Mouse (Mus musculus) hindbrain, embryonic 10.5 days (tissue): ENCODE measurements at regions not wholly inside any gene's neighbourhood (a gene's known extent, or its start where the extent isn't known, plus 50 kb on each side); places are given as distances from the start of the nearest gene placed in this dataset.
A peak's percentile ranks its signal among the peaks of the same experiment; 100 is the strongest.

ENCODE experiments used
- DNase-seq: peaks from one replicate; pipeline ENCODE4 v3.0.0-alpha.2; 2017; ENCODE audit warnings: low spot score
- H3K27ac ChIP-seq: fragments of 300-500 bp; sonication (generic); 2 replicates; pipeline ENCODE4 v1.5.1; 2016; ENCODE audit warnings: mild to moderate bottlenecking, moderate library complexity
- H3K27me3 ChIP-seq: fragments of 300-500 bp; sonication (generic); 2 replicates; pipeline ENCODE4 v1.6.1; 2016; ENCODE audit warnings: mild to moderate bottlenecking; ENCODE audit not compliant: poor library complexity, insufficient read depth, severe bottlenecking
- H3K36me3 ChIP-seq: fragments of 300-500 bp; sonication (generic); 2 replicates; pipeline ENCODE4 v1.6.1; 2016; ENCODE audit warnings: mild to moderate bottlenecking, moderate library complexity
- H3K4me1 ChIP-seq: fragments of 300-500 bp; sonication (generic); replicated peaks from 2 replicates; pipeline ENCODE4 v1.6.1; 2016; ENCODE audit warnings: mild to moderate bottlenecking
- H3K4me3 ChIP-seq: fragments of 300-500 bp; sonication (generic); 2 replicates; pipeline ENCODE4 v1.5.1; 2016; ENCODE audit warnings: mild to moderate bottlenecking, moderate library complexity
- H3K9me3 ChIP-seq: fragments of 300-500 bp; sonication (generic); 2 replicates; pipeline ENCODE4 v1.6.1; 2016; ENCODE audit warnings: mild to moderate bottlenecking, moderate library complexity
- WGBS: fragments of 180-500 bp; shearing (Covaris S2); methylation state at CpG from one replicate; pipeline ENCODE4 v1.1.7; 2016; 5-methylcytosine and 5-hydroxymethylcytosine counted together

DNA sequence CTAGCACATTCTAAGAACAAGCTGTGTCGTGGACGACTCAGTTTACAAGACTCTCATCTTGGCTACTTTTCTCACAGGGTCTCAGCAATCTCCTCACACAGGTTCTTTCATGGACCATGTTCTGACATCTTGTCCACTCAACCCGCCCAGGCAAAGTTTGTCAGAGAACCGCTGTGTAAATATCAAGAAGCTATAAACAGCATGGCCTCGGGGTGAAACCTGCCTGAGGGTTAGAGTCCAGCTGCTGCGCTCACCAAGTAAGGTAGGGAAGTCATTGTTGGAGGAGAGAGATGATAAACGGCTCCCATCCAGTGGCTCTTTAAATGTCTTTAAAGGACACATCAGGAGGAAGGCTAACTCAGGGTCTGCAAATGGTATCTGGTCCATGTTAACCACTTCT is 151.3 kb upstream of the Mylip start:
- WGBS = 86% methylated on average over 7 of the region's 7 CpGs
- H3K27ac ChIP-seq = no peak overlapping the region
- no peaks in the 10 kb centered on the region for H3K9me3 ChIP-seq
- H3K4me3 ChIP-seq = no peak overlapping the region
- H3K27me3 ChIP-seq = no peaks in the 10 kb centered on the region; the same call in 1 of the 2 replicates
- H3K4me1 ChIP-seq = peaks cover 9% of the 10 kb centered on the region; the same call in 1 of the 2 replicates
- no peak for DNase-seq
- H3K36me3 ChIP-seq = no peaks in the 10 kb centered on the region

DNA sequence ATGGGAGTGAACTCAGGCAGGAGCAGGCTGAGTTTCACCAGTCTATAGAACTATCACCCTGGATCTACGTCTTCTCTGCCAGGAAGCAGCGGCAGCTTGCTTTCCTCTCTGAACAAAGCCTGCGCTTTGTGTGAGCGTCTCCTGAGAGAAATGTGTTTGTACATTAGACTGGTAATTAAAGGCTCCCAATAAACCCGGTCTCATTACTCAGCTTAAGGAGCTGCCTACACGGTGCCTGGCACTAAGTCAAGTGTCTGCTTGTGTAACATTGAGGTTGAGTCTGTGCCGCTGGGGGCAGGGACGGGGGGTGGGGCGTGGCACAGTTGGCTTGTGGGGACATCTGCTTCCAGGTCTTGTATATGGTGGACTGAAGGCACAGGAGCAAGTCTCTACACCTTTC is 150.4 kb upstream of the Mylip start:
- H3K36me3 ChIP-seq = no peaks in the 10 kb centered on the region

DNA sequence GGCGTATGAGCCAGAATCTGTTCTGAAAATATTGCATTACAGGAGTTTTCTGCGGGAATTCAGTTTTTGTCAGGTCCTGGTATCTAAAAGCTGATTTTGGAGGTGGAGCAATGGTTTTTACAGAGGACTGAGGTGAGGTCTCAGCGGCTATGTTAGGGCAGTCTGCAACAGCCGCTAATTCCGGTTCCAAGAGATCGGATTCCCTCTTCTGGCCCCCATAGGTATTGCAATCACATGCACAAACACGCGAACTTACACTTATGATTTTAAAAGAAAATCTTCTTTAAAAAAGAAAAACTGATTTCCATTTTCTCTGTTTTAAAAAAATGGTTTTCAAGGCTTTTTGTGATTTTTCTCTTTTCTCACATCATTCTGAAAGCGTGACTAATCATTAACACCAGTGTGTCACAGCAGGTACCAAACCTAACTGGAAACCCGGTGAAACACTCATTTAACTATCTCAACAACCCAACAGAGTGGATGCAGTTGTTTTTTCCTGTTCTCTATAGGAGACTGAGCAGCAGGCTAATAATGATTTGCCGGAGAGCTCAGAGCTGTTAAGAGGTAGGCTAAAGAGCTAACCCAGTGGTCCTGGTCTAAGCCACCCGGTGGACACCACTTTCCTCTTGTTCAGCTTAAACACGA is 149.4 kb upstream of the Mylip start:
- Histone ChIP-seq H3K9me3 (no peaks in the 10 kb centered on the region), H3K36me3 (no peaks in the 10 kb centered on the region), H3K4me3 (no peak overlapping the region), H3K4me1 (peaks cover 9% of the 10 kb centered on the region; the same call in 1 of the 2 replicates), H3K27me3 (no peaks in the 10 kb centered on the region), H3K27ac (no peak overlapping the region)
- DNase-seq = no peak
- WGBS = 78% methylated on average over 13 of the region's 13 CpGs

More for the DNA sequence above, 150.4 kb upstream of the Mylip start:
- no peak for DNase-seq
- no peaks in the 10 kb centered on the region for H3K9me3 ChIP-seq
- WGBS = 91% methylated on average over 9 of the region's 9 CpGs
- no peaks in the 10 kb centered on the region for H3K27me3 ChIP-seq
- H3K4me3 ChIP-seq = no peak overlapping the region
- H3K27ac ChIP-seq = no peak overlapping the region
- H3K4me1 ChIP-seq = peaks cover 9% of the 10 kb centered on the region; the same call in 1 of the 2 replicates

DNA sequence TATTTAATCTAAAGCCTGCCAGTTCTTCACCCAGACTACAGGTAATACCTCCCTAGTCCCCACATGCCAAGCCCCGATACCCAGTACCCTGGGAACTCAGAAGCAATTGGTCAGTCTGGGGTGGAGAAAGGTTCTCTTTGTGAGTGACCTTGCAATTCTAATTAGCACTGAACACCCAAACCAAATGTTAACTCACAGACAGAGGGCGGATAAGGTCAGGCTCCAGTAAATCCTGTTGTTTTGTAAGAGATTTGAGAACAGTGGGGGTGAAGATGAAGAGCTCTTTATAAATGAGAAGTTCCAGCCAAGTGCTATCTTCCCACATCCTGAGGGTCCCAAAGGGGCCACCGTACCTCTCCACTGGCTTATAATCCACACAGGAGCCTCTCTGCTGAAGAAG is 147.3 kb upstream of the Mylip start:
- peaks cover 14% of the 10 kb centered on the region for H3K4me1 ChIP-seq
- no peak overlapping the region for H3K4me3 ChIP-seq
- no peaks in the 10 kb centered on the region for H3K9me3 ChIP-seq
- H3K27me3 ChIP-seq = 0 out of 2 replicates have a peak, but pooled peaks cover 6% of the 10 kb centered on the region
- H3K27ac ChIP-seq = no peak overlapping the region
- DNase-seq = no peak
- WGBS = 50% methylated on average over 3 of the region's 3 CpGs
- no peaks in the 10 kb centered on the region for H3K36me3 ChIP-seq

- no peak overlapping the region for H3K4me3 ChIP-seq
- no peak overlapping the region for H3K27ac ChIP-seq
- no peaks in the 10 kb centered on the region for H3K9me3 ChIP-seq
- H3K4me1 ChIP-seq = peaks cover 14% of the 10 kb centered on the region
- 0 out of 2 replicates have a peak, but pooled peaks cover 6% of the 10 kb centered on the region for H3K27me3 ChIP-seq
- DNase-seq = no peak
- no peaks in the 10 kb centered on the region for H3K36me3 ChIP-seq
- WGBS = 73% methylated on average over 12 of the region's 12 CpGs
These were observed 146.8 kb upstream of the Mylip start for GRCm38 (mm10) chr13:45242750-45243149.

DNA sequence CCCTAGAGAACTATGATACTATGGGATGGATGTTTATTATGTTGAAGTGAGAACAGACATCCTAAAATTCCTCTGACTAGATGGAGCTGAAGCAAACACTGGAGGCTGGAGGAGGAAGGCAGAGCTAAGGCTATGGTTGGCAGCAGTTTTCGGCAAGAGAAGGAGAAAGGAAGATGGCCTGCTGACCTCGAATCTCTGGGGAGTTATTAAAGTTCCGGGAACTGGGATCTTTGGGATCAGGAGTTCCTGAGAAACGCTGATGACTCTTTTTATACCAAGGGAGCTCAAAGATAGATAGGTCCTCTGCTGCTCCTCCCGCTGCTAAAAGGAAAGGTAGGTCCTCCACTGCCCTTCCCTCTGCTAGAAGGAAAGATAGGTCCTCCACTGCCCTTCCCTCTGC is 143.9 kb upstream of the Mylip start:
- Histone ChIP-seq H3K27me3 (peaks cover 6% of the 10 kb centered on the region; the same call in 1 of the 2 replicates), H3K9me3 (no peaks in the 10 kb centered on the region), H3K4me3 (no peak overlapping the region), H3K36me3 (no peaks in the 10 kb centered on the region), H3K4me1 (peaks cover 22% of the 10 kb centered on the region), H3K27ac (no peak overlapping the region)
- WGBS = 64% methylated on average over 5 of the region's 5 CpGs
- no peak for DNase-seq

DNA sequence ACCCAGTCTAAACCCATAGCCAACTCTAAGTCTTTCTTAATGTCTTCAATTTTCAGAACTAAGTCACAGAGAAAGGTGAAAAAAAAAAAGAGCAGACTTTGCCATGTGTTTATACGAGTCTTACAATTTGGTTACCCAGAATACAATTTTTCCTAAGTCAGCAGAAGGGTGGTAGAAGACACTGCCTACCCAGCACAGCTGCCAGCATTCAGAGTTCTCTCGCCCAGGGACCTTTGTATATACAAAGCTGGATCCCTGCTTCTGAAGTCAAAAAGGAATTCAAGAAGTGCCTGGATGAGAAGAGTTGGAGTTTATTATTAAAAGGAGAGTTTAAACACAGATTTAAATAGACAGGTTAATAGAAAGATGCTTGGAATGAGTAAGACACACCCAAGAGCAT is 143.2 kb upstream of the Mylip start:
- Histone ChIP-seq H3K9me3 (no peaks in the 10 kb centered on the region), H3K27ac (no peak overlapping the region)

DNA sequence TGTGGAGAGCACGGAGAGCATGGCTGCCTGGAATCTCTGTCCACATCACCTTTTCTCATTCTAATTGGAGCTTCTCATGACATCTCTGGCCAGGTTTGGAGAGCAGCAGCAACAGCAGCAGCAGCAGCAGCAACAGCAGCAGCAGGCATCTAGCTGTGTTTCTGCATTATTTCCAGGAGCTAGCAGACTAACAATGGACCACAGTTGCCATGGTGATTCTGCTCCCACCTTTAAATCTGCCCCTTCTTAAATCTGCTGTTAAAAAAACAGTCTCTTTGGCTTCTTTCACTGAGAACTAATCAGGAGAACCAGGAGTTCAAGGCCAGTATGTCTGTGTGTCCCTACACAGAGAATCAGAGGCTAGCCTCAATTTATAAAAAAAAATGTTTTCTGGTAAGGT is 139.5 kb upstream of the Mylip start:
- Histone ChIP-seq H3K36me3 (no peaks in the 10 kb centered on the region), H3K27me3 (peaks cover 11% of the 10 kb centered on the region; the same call in 1 of the 2 replicates), H3K4me1 (peaks cover 13% of the 10 kb centered on the region), H3K9me3 (no peaks in the 10 kb centered on the region), H3K27ac (no peak overlapping the region), H3K4me3 (no peak overlapping the region)
- no peak for DNase-seq
- WGBS = 49% methylated on average over 1 of the region's 1 CpGs

More for the DNA sequence above, 143.2 kb upstream of the Mylip start:
- Histone ChIP-seq H3K27me3 (peaks cover 6% of the 10 kb centered on the region; the same call in 1 of the 2 replicates), H3K4me1 (peaks cover 22% of the 10 kb centered on the region), H3K36me3 (no peaks in the 10 kb centered on the region), H3K4me3 (no peak overlapping the region)
- WGBS = 77% methylated on average over 2 of the region's 2 CpGs
- no peak for DNase-seq

GRCm38 (mm10) chr13:45251068-45251467 is 138.5 kb upstream of the Mylip start:
- no peak for DNase-seq
- Histone ChIP-seq H3K27me3 (peaks cover 14% of the 10 kb centered on the region; the same call in 1 of the 2 replicates), H3K27ac (no peak overlapping the region), H3K4me1 (peaks cover 8% of the 10 kb centered on the region), H3K9me3 (no peaks in the 10 kb centered on the region), H3K4me3 (no peak overlapping the region), H3K36me3 (no peaks in the 10 kb centered on the region)
- WGBS = 71% methylated on average over 3 of the region's 3 CpGs

DNA sequence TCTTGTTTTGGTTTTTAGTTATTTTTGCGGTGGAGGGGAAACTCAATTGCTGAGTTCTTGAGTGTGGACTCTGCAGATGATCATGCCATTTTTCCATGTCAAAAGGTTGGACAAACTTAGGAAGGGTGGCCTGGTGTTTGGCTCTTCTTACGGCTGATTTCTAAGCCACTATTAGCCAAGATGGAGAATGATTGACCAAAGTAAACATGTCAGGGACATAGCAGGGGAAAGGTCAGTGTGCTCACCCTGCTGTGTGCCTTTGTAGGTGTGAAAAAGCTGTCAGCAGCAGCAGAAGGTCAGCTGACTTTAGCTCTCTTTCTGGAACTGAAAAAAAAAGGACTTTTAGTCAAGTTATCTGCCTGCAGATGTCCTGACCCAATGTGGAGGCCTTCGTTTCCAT is 137.4 kb upstream of the Mylip start:
- Histone ChIP-seq H3K27ac (no peak overlapping the region), H3K4me1 (peaks cover 7% of the 10 kb centered on the region), H3K36me3 (no peaks in the 10 kb centered on the region), H3K4me3 (no peak overlapping the region), H3K9me3 (no peaks in the 10 kb centered on the region), H3K27me3 (peaks cover 16% of the 10 kb centered on the region; the same call in 1 of the 2 replicates)
- WGBS = 44% methylated on average over 3 of the region's 3 CpGs
- no peak for DNase-seq

GRCm38 (mm10) chr13:45253221-45253620 is 136.3 kb upstream of the Mylip start:
- no peak overlapping the region for H3K27ac ChIP-seq
- peaks cover 20% of the 10 kb centered on the region; the same call in 1 of the 2 replicates for H3K27me3 ChIP-seq
- DNase-seq = no peak
- no peaks in the 10 kb centered on the region for H3K36me3 ChIP-seq
- 74% methylated on average over 2 of the region's 2 CpGs for WGBS
- H3K4me3 ChIP-seq = no peak overlapping the region
- peaks cover 7% of the 10 kb centered on the region for H3K4me1 ChIP-seq
- H3K9me3 ChIP-seq = no peaks in the 10 kb centered on the region

- no peak overlapping the region for H3K4me3 ChIP-seq
- DNase-seq = no peak
- H3K36me3 ChIP-seq = no peaks in the 10 kb centered on the region
- 87% methylated on average over 6 of the region's 6 CpGs for WGBS
- no peaks in the 10 kb centered on the region for H3K9me3 ChIP-seq
- peaks cover under 1% of the 10 kb centered on the region; the same call in 1 of the 2 replicates for H3K4me1 ChIP-seq
- H3K27ac ChIP-seq = no peak overlapping the region
- H3K27me3 ChIP-seq = peaks cover 23% of the 10 kb centered on the region; the same call in 1 of the 2 replicates
These were observed 134.3 kb upstream of the Mylip start for GRCm38 (mm10) chr13:45255277-45255676.

DNA sequence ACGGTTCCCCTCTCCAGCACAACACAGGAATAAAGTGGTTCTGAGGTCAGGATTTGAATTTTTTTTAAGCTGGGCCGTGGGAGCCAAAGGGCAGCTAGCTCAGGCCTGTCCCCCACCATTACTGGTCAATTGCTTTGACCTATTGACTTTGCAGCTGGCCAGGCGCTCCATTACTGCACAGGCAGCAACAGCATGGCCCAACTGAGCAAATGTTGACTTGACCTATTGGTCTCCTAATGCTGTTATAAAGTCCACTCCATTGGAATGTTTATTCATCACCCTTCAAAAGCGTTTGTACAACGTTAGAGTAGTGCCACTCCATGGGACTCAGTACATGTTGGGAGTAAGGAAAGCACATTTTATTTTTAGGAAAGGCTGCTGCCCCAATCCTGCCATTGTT is 127.5 kb upstream of the Mylip start:
- Histone ChIP-seq H3K9me3 (no peaks in the 10 kb centered on the region), H3K4me1 (peaks cover 8% of the 10 kb centered on the region; the same call in 1 of the 2 replicates), H3K27me3 (peaks cover 32% of the 10 kb centered on the region; the same call in 1 of the 2 replicates), H3K36me3 (no peaks in the 10 kb centered on the region), H3K27ac (no peak overlapping the region), H3K4me3 (no peak overlapping the region)
- DNase-seq = peak; percentile 60
- 35% methylated on average over 5 of the region's 5 CpGs for WGBS
